Mouse (Mus musculus): Measurements from ENCODE around the gene Msrb3. TPM values are rescaled to one million over a fixed set of nuclear protein-coding genes. Genes with fewer than 3 reads are reported as not detected.

The Msrb3 gene
- polyA plus RNA-seq, 1 experiment: not detected

DNA sequence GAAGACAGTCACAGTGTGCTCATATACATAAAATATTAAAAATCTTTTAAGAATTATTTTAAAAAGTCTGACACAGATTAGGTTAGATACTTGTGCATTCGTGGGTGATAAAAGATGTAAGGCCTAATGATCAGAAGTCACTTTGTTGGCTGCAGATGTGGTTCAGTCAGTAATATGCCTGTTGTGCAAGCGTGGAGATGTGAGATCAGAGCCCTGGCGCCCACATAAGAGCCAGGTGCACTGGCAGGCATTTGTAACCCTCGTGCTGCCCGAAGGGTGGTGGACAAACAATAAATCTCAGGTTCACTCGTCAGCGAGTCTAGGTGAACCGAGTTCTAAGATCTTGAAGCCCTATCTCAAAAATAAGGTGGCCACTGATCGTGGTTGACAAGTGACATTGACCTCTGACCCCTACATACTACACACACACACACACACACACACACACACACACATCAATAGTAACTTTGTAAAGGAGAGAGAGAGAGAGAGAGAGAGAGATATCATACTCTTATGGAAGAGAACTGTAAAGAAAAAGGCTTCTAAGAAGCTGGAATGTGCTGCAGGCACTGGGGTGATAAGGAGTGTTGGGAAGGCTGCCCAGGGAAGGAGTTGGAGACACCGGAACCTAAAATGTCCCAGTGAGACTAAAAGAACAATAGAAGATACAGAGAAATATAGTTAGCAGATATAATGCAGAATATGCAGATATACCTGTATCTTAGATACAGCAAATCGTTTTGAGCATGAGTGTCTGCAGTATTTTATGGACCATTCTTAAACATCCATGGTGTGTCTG, 10.1 kb upstream of the Msrb3 start:
- no peak for TF ChIP-seq GATA1 (IDR thresholded peaks at IDR 0.05; ENCODE audit: low read length)

DNA sequence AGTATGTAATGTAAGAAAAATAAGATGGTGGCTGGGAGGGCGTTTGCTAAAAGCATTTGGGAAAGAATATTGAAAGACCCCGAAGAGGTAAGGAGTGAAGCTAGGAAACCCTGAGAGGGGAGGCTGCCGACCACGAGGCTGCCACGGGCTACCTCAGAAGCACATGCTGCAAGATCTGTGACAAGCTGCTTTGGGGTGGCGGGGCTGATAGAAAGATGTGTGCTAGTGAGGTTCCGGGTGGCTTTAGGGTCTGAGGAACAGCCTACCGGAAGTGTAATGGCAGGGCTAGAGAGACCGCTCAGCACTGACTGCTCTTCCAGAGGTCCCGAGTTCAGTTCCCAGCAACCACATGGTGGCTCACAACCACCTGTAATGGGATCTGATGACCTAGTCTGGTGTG, 5.8 kb upstream of the Msrb3 start:
- no peak for TF ChIP-seq GATA1 (IDR thresholded peaks at IDR 0.05; ENCODE audit: low read length)

DNA sequence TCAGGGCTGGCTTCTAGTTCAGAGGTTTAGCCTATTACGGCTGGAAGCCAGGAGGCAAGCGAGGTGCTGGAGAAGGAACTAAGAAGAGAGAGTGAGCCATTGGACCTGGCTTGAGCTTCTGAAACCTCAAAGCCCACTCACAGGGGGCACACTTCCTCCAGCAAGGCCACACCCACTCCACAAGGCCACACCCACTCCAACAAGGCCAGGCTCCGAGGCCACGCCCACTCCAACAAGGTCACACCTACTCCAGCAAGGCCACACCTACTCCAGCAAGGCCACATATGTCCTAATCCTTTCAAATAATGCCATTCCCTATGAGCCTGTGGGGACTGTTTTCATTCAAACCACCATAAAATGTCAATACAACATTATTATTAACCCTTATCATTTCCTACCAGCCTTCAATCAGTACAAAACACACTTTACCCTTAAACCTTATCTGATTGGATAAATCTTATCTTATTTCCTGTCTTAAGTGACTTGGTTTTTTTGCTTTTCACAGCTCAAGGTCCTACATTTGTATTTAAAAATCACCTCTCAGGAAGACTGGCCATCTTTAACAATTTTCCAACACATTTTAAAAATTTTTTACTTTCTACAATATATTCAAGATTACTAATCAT, 5.1 kb upstream of the Msrb3 start:
- TF ChIP-seq GATA1 (IDR thresholded peaks at IDR 0.05; ENCODE audit: low read length): no peak

DNA sequence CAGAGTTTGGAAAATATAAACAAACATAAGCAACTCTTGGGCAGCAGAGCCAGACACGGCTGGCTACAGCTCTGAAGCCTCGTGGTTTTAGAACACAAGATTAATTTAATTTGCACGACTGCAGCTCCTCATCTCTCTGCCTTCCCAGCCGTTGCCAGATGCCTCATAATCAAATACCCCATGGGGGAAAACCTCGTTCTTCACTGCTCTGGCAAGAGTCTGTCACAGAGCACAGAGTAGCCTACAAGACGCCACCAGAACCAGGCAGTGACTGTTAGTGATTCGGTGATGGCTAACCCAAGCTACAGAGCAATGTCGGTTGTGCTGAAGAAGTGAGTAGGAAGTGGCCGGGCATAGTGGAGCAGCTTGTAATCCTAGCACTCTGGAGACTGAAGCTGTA, 2.8 kb upstream of the Msrb3 start:
- no peak for TF ChIP-seq GATA1 (IDR thresholded peaks at IDR 0.05; ENCODE audit: low read length)

DNA sequence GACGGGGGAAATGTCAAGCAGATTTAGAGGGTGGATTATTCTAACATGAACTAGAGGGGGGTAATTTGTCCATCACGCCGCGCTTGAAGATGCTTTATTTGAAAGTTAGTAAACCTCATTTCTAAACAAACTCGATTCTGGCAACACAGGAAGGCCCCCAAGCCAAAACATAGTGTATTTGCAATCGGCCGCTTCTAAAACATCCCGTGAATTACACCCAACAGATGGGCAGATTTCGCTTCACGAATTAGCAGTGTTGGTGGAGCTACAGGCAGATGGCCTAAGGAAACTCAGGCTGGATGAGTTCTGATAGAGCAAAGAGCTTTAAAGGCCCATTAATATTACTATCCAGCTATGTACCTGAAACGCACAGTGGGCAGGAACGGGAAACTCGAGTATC, 1.2 kb upstream of the Msrb3 start:
- no peak for TF ChIP-seq GATA1 (IDR thresholded peaks at IDR 0.05; ENCODE audit: low read length)

DNA sequence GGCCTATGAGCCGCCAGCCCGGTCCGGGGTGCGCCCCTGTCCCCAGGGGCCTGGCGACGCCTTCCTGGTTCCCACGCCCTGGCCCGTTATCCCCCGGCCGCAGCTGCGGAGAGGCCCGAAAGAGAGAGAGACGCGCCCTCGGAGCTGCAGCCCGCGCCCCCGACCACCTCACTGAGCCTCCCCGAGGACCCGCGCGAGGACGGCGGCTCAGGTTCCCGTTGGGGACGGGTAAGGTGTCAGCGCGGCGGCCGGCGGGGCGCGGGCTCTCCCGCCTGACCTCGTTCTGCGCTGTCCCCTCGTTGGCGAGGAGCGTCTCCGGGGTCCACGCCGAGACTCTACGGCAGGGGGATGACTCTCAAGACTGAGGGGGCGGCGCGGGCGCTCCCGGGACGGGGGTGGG, 544 bp downstream of the Msrb3 start:
- TF ChIP-seq GATA1 (IDR thresholded peaks at IDR 0.05; ENCODE audit: low read length): no peak

DNA sequence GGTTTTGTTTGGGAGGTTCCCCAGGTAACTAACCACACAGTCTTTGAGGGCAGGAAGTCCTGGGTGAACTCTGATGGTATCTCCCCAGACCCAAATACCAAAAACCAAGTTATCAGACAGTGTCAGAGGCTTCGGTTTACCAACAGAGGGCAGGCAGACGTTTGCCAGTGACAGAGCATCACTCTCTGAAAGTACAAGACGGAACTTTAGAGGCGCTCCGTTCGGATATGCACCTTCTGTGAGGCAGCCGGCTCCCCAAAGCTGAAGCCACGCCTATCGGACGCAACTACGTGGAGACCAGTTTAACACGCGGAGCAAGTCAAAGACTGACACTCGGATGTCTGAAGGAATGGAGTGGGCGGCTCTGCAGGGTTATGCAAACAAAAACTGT, 3.0 kb downstream of the Msrb3 start:
- no peak for TF ChIP-seq GATA1 (IDR thresholded peaks at IDR 0.05; ENCODE audit: low read length)

DNA sequence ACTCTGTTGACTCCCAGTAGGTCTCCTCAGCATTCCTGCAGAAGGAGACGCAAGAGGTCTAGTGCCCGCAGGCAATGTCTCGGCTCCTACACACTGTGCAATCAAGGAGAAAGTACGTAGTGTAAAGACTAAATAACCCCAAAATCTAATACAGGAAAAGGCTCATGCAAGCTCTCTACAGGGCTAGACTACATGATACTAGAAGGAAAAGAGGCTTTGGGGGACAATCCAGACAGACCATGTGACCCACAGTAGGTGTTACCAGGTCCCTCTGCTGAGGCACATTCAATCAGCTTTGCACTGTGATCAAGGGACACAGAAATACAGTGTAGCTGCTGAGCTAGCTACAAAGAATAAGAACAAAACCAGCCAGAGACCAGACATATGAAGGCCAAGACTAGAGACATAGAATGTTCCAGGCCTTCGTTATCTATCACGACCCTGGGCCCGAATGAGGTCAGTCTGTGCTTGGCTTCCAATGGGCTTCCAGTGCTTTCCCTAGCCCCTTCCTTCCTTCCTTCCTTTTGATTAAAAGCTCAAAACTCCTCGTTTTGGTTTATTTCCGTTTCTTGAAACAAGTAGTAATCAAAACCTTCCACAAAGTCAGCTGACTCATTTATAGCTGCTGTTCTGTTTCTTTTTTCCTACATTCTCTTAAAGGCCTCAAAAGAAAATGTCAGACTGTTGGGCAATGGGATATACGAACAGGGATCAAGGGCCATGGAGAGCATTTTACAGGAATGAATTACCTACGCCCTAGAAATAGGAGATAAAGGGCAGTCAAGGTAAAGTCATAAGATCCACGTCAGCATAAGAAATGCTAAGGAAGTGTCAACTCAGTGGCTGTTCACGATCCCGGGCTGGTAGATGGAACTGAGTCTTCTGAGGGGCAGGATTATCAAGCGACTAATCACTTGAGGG, 3.7 kb downstream of the Msrb3 start:
- TF ChIP-seq GATA1 (IDR thresholded peaks at IDR 0.05; ENCODE audit: low read length): no peak

DNA sequence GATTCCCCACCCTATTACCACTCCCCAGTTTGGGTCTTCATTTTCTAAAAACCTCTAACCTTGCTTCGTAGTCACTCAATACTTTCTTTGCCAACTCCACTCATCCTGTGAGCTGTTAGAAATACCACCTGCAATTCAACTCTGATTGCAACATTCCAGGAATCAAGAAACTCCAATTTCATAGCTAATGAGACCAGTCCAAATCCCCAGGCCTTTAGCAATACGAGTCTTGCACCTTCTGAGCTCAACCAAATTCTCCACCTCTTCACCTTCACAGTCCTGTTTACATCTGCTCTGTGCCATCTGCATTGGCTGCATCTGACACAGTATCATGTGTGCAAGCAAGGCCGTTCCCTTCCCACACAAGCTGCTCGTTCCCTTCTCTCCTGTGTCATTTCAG, 5.0 kb downstream of the Msrb3 start:
- TF ChIP-seq GATA1 (IDR thresholded peaks at IDR 0.05; ENCODE audit: low read length): no peak

DNA sequence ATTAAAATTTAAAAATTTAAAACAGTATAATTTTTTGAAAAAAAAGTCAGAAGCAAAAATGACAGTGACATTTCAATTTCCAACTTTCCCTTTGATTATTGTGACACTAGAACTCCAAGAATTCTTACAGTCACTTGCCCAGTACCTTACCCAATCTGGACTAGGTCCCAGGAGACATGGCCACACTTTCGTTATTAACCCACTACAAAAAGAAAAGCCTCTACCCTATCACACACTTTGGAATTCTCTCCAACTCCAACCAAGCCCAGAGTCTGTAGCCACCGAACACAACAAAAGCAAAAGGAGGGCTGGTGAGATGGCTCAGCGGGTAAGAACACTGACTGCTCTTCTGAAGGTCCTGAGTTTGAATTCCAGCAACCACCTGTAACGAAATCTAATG, 7.8 kb downstream of the Msrb3 start:
- TF ChIP-seq GATA1 (IDR thresholded peaks at IDR 0.05; ENCODE audit: low read length): no peak

DNA sequence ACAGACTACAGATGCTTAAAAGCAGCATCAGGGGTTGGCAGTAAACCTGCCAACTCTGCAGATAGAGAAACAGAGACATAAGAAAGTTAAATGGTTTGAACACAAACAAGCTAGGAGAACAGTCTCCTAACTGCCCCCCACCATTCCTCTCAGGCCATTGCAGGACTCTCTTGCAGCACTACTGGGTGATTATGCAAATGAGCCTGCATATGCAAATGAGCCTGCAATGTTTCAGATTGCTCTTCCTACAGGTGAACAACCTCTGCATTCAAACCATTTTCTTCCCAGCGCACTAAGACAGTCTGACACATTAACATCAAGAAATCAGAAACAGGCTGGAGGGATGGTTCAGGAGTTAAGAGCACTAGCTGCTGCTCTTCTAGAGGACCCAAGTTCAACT, 8.3 kb downstream of the Msrb3 start:
- TF ChIP-seq GATA1 (IDR thresholded peaks at IDR 0.05; ENCODE audit: low read length): no peak

DNA sequence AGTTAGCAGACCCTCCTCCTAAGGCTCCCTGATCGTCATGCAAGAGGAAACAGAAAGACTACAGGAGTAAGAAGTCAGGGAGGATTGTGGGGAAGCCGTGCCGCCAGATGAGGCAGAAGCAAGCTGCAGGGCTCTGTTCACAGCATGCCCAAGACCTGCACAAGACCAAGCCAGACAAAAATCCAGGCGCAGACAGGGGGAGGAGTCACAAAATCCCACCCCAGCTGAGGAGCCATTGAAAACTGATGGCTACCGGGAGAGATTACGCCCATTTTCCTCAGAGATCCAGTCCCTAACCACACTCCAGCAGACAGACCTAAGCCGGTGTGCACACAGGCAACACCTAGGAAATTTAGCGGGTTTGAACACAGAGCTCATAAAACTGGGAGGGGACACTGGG, 10.4 kb downstream of the Msrb3 start:
- TF ChIP-seq GATA1 (IDR thresholded peaks at IDR 0.05; ENCODE audit: low read length): no peak

DNA sequence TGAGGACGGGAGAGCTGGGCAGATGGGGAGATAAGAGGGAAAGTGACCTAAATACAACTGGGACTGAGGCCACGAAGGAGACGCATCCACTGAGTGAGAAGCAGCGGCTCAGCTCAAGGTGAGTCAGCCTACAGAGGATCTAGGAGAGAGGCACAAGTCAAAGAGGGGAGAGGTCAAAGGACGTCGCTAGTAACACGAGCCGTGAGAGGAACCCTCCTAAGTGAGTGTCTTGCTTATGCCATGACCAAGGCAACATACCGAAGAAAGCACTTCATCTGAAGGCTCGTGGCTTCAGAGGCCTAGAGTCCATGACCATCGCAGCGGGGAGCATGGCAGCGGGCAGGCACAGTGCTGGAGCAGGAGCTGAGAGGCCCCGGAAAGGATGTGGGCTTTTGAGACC, 14.7 kb downstream of the Msrb3 start:
- TF ChIP-seq GATA1 (IDR thresholded peaks at IDR 0.05; ENCODE audit: low read length): no peak

DNA sequence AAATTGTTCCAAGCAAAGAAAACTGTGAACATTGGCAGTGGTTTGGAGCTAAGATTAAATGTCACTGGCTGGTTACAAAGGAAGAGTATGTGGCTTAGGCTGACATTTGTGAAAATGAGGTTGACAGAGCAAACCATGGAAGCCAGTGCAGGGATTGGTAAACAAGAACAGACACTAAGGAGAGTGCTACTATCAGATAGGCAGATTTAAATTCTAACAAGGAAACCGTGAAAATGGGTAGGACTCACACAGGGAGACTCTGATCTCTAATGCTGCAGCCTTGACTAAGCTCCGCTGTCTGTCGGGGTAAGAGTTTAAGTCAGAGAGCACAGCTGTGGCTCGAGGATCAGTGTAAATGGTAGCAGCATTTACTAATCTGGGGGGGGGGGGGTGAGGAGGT, 15.2 kb downstream of the Msrb3 start:
- TF ChIP-seq GATA1 (IDR thresholded peaks at IDR 0.05; ENCODE audit: low read length): no peak

DNA sequence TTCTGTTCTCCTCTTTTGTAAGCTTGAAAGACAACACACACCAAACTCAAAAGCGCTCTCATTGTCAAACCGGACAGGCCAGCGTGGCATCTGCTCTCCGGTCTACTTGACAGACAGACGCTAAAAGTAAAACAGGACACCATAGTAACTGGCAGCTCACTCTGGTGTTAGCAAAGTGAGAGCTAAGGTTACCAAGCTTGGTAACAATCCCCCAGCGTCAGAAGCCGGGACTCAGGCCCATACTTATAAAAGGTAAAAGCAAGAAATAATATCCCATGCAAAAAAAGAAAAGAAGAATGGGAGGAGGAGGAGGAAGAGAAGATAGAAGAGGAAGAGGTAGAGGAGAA, 15.9 kb downstream of the Msrb3 start:
- no peak for TF ChIP-seq GATA1 (IDR thresholded peaks at IDR 0.05; ENCODE audit: low read length)

DNA sequence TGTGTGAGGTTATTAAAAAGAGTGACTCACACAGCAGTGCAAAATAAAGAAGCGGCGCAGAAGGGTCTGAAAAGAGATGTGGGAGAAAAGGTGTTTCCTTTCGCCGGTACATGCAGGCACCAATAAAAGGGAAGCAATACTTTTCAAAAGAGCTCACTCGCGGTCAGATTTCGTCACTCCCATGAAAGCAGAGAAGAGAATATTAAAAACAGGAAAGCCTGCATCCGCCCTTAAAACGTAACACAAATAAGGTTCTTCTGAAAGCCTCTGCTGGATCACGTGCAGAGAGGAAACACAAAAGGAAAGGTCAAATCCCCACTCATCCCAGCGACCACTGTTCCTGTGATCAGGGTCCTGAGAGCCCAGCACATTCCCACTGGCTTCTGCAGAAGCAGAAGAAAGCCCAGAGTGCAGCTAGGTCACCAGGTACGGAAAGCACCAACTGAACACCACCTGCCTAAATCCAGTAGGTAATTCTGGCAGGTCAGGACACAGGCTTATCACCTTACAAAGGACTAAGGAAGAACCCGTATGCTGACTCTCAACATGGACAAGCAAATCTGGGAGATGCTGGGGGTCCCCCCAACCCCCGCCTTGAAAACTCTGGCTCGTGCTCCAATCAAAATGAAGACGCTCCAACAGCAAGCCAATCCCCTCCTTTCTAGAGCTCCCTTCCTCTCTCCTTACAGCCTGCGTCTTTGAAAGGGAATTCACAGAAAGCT, 16.4 kb downstream of the Msrb3 start:
- no peak for TF ChIP-seq GATA1 (IDR thresholded peaks at IDR 0.05; ENCODE audit: low read length)
